In the genomic region with DNA sequence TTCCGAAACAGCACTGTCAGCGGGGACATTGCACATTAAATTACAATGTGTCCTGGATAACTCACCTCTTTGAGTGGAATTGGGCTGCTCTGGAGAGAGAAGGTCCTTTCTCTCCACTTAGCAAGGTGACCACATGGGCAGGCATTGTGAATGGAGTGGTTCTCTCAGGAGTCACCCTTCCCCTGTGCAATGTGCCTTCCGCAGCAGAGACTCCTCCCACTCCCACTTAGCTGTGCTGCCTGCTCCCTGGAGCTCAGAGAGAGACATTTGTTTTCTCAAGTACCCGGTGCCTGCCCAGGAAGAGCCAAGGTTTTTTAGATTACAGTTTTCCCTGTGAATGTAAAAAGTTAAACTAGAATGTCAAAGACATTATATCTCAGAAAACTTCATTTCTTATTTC, we compare ENCODE assay signal across 14 mouse cellular contexts.
"Had no signal": no experiment of that assay in that cellular context is flagged by ENCODE, and none has a peak within 500 bp of the region (broad histone marks: within the 10 kb centered on the region; RNA-seq: fewer than 3 reads in every experiment).

No protein-coding gene starts in this region.

- H3K27ac ChIP-seq: intestine, embryonic 15.5 days; limb, embryonic 13.5 days; liver, embryonic 14.5 days; midbrain, embryonic 10.5 days; neural tube, embryonic 12.5 days; stomach, embryonic 15.5 days had no signal

- H3K36me3 ChIP-seq: intestine, embryonic 15.5 days; limb, embryonic 13.5 days; midbrain, embryonic 10.5 days; neural tube, embryonic 12.5 days; stomach, embryonic 15.5 days had no signal

- H3K4me1 ChIP-seq: intestine, embryonic 15.5 days; limb, embryonic 13.5 days; neural tube, embryonic 12.5 days; stomach, embryonic 15.5 days had no signal

- ATAC-seq: intestine, embryonic 15.5 days had no signal

- H3K9ac ChIP-seq: intestine, embryonic 15.5 days; limb, embryonic 13.5 days; liver, embryonic 14.5 days; neural tube, embryonic 12.5 days; stomach, embryonic 15.5 days had no signal

- H3K4me2 ChIP-seq: intestine, embryonic 15.5 days; limb, embryonic 13.5 days; neural tube, embryonic 12.5 days; stomach, embryonic 15.5 days had no signal

- H3K4me3 ChIP-seq: intestine, embryonic 15.5 days; limb, embryonic 13.5 days; midbrain, embryonic 10.5 days; myocyte; neural tube, embryonic 12.5 days; stomach, embryonic 15.5 days had no signal

- H3K27me3 ChIP-seq: intestine, embryonic 15.5 days; limb, embryonic 13.5 days; neural tube, embryonic 12.5 days; stomach, embryonic 15.5 days had no signal

- DNase-seq: kidney, adult 18-20 months; kidney, postnatal 14 days; left cerebral cortex, postnatal 4 days; midbrain, embryonic 14.5 days; right cerebral cortex, postnatal 14 days; thymus, adult 2 months; thymus, postnatal 25 days had no signal

- H3K9me3 ChIP-seq: intestine, embryonic 15.5 days; limb, embryonic 13.5 days; midbrain, embryonic 10.5 days; neural tube, embryonic 12.5 days; stomach, embryonic 15.5 days had no signal
